Mouse (Mus musculus) stomach, postnatal 0 days (tissue): ENCODE measurements around the gene Trib2.

Source experiments
- CTCF ChIP-seq: IDR thresholded peaks from 2 replicates; pipeline ENCODE4 v1.5.1; 2016; ENCODE audit warnings: antibody characterized with exemption, low read depth, mild to moderate bottlenecking, moderate library complexity
- EP300 ChIP-seq: optimal IDR thresholded peaks from 2 replicates; pipeline ENCODE3; 2016; ENCODE audit warnings: antibody characterized with exemption

GRCm38 (mm10) chr12:15800196-15800913 lies 16.4 kb downstream of the Trib2 start:
- TF ChIP-seq CTCF (no peak), EP300 (no peak)
